ENCODE assay signal across 9 mouse cellular contexts in genomic region chr5:7899537-7899936, GRCm38 (mm10).
DNase-seq lines count a peak whose midpoint lies in the region; ATAC-seq and TF ChIP-seq lines count a peak whose summit lies in the region.
"Had no signal": no experiment of that assay in that cellular context is flagged by ENCODE, and none has a peak within 500 bp of the region (broad histone marks: within the 10 kb centered on the region; RNA-seq: fewer than 3 reads in every experiment).

No protein-coding gene starts in this region.

- no peaks in the 10 kb centered on the region for H3K36me3 ChIP-seq in liver, embryonic 14.5 days (replicated peaks; ENCODE audit: control insufficient read depth, insufficient read depth, low read depth)
- H3K36me3 ChIP-seq in midbrain, embryonic 11.5 days (ENCODE audit: control insufficient read depth, insufficient read depth, low read length): no peaks in the 10 kb centered on the region
- H3K36me3 ChIP-seq: limb, embryonic 13.5 days had no signal

- 0 out of 2 replicates have a peak, but pooled peaks have one; percentile 11 for TF ChIP-seq CTCF in liver, embryonic 14.5 days (IDR thresholded peaks at IDR 0.05; ENCODE audit: low read depth)

- peak; percentile 74 for DNase-seq in cerebellum, postnatal 10 days
- no peak for DNase-seq in cerebellum, adult 9-11 months
- no peak for DNase-seq in liver, embryonic 14.5 days (ENCODE audit: low read depth in 3 of 3, low spot score in 3 of 3)
- no peak for DNase-seq in liver
- DNase-seq in frontal cortex, postnatal 36 days (ENCODE audit: low spot score in 2 of 2): peak; percentile 39 to 61
- DNase-seq in midbrain, embryonic 11.5 days (ENCODE audit: low spot score, missing footprints): no peak
- no peak for DNase-seq in thymus, postnatal 25 days
- DNase-seq in adrenal gland, adult 8-10 months: no peak

- H3K9ac ChIP-seq in liver, embryonic 14.5 days (replicated peaks): no peak overlapping the region
- H3K9ac ChIP-seq in midbrain, embryonic 11.5 days (ENCODE audit: low read length): no peak overlapping the region
- H3K9ac ChIP-seq: limb, embryonic 13.5 days had no signal

- H3K4me2 ChIP-seq in liver, embryonic 14.5 days (ENCODE audit: low read depth): no peak overlapping the region
- H3K4me2 ChIP-seq in midbrain, embryonic 11.5 days: no peak overlapping the region
- H3K4me2 ChIP-seq: limb, embryonic 13.5 days had no signal

- no peak for TF ChIP-seq EP300 in liver, embryonic 14.5 days (IDR thresholded peaks at IDR 0.05; ENCODE audit: low read depth)

- no peaks in the 10 kb centered on the region for H3K4me1 ChIP-seq in liver, embryonic 14.5 days (replicated peaks; ENCODE audit: control insufficient read depth in 2 of 2, insufficient read depth in 2 of 2, low read length in 1 of 2)
- no peaks in the 10 kb centered on the region for H3K4me1 ChIP-seq in midbrain, embryonic 11.5 days (ENCODE audit: control insufficient read depth, insufficient read depth, low read length)
- H3K4me1 ChIP-seq: limb, embryonic 13.5 days had no signal

- no peaks in the 10 kb centered on the region for H3K27me3 ChIP-seq in liver, embryonic 14.5 days (ENCODE audit: control insufficient read depth, insufficient read depth, low read length)
- H3K27me3 ChIP-seq in midbrain, embryonic 11.5 days (ENCODE audit: control insufficient read depth, insufficient read depth, low read length): no peaks in the 10 kb centered on the region
- H3K27me3 ChIP-seq: limb, embryonic 13.5 days had no signal

- no peaks in the 10 kb centered on the region for H3K9me3 ChIP-seq in liver, embryonic 14.5 days (ENCODE audit: control insufficient read depth, low read length)
- no peaks in the 10 kb centered on the region for H3K9me3 ChIP-seq in midbrain, embryonic 11.5 days (ENCODE audit: control insufficient read depth, low read length)
- H3K9me3 ChIP-seq: limb, embryonic 13.5 days had no signal

- no peak for ATAC-seq in liver, embryonic 14.5 days (ENCODE audit: insufficient read depth)
- peak; percentile 50; the same call in 1 of the 2 replicates for ATAC-seq in midbrain, embryonic 11.5 days (ENCODE audit: low FRiP score)

- 47% methylated on average over 3 of the region's 3 CpGs for WGBS in liver, embryonic 14.5 days (ENCODE audit: insufficient replicate concordance)
- 69% methylated on average over 3 of the region's 3 CpGs for WGBS in midbrain, embryonic 11.5 days

- H3K27ac ChIP-seq in liver, embryonic 14.5 days: no peak overlapping the region
- H3K27ac ChIP-seq in midbrain, embryonic 11.5 days (ENCODE audit: low read depth, low read length): no peak overlapping the region
- H3K27ac ChIP-seq: limb, embryonic 13.5 days had no signal

- H3K4me3 ChIP-seq in liver, embryonic 14.5 days (ENCODE audit: insufficient read depth in 1 of 2, low read depth in 2 of 2, low read length in 2 of 2): no peak overlapping the region
- H3K4me3 ChIP-seq in midbrain, embryonic 11.5 days (ENCODE audit: low read depth, low read length): no peak overlapping the region
- H3K4me3 ChIP-seq: limb, embryonic 13.5 days had no signal

Comparison
In these comparisons a context has a peak if more than half of its experiments do, and no peak if none do; other contexts are left out.
1. DNase-seq: peak in cerebellum, postnatal 10 days (2 of 2) and frontal cortex, postnatal 36 days (2 of 2); none in cerebellum, adult 9-11 months (single experiment), liver, embryonic 14.5 days (0 of 3), liver (single experiment), midbrain, embryonic 11.5 days (single experiment), thymus, postnatal 25 days (single experiment) and adrenal gland, adult 8-10 months (single experiment).